Mouse (Mus musculus): ENCODE measurements around the gene Atp5mpl. TPM values are rescaled to one million over a fixed set of nuclear protein-coding genes. Genes with fewer than 3 reads are reported as not detected.

Gene Atp5mpl
- polyA plus RNA-seq, 1 experiment = 364 TPM

GRCm38 (mm10) chr12:111914031-111914430 is 52.7 kb downstream of the Atp5mpl start:
- no peaks in the 10 kb centered on the region for H3K27me3 ChIP-seq (ENCODE audit: control insufficient read depth, insufficient read depth, low read length)

GRCm38 (mm10) chr12:111912802-111913201 is 54.0 kb downstream of the Atp5mpl start:
- Histone ChIP-seq H3K27me3 (ENCODE audit: control insufficient read depth, insufficient read depth, low read length) (no peaks in the 10 kb centered on the region), H3K27ac (ENCODE audit: insufficient read depth, low read length) (no peak overlapping the region), H3K4me3 (replicated peaks; ENCODE audit: insufficient read depth, low read depth, low read length) (no peak overlapping the region), H3K4me1 (ENCODE audit: control insufficient read depth, insufficient read depth, low read length) (peaks cover 2% of the 10 kb centered on the region; the same call in 1 of the 2 replicates)
- WGBS = 81% methylated on average over 7 of the region's 7 CpGs
- DNase-seq = no peak
- no peak for TF ChIP-seq CTCF (IDR thresholded peaks at IDR 0.05; ENCODE audit: borderline replicate concordance, insufficient read depth, low read depth, low read length)

More at GRCm38 (mm10) chr12:111914031-111914430, 52.7 kb downstream of the Atp5mpl start:
- Histone ChIP-seq H3K27ac (ENCODE audit: insufficient read depth, low read length) (no peak overlapping the region), H3K4me1 (ENCODE audit: control insufficient read depth, insufficient read depth, low read length) (peaks cover 4% of the 10 kb centered on the region), H3K4me3 (replicated peaks; ENCODE audit: insufficient read depth, low read depth, low read length) (no peak overlapping the region)
- WGBS = 84% methylated on average over 3 of the region's 3 CpGs
- DNase-seq = no peak
- TF ChIP-seq CTCF (IDR thresholded peaks at IDR 0.05; ENCODE audit: borderline replicate concordance, insufficient read depth, low read depth, low read length) (no peak), POLR2A (IDR thresholded peaks at IDR 0.05; ENCODE audit: borderline replicate concordance, insufficient read depth, low read length) (no peak)

GRCm38 (mm10) chr12:111911796-111912195 is 55.0 kb downstream of the Atp5mpl start:
- H3K4me3 ChIP-seq (replicated peaks; ENCODE audit: insufficient read depth, low read depth, low read length) = no peak overlapping the region
- DNase-seq = no peak
- peaks cover 2% of the 10 kb centered on the region; the same call in 1 of the 2 replicates for H3K4me1 ChIP-seq (ENCODE audit: control insufficient read depth, insufficient read depth, low read length)
- H3K27me3 ChIP-seq (ENCODE audit: control insufficient read depth, insufficient read depth, low read length) = no peaks in the 10 kb centered on the region
- H3K27ac ChIP-seq (ENCODE audit: insufficient read depth, low read length) = no peak overlapping the region
- TF ChIP-seq POLR2A (IDR thresholded peaks at IDR 0.05; ENCODE audit: borderline replicate concordance, insufficient read depth, low read length) (no peak), CTCF (IDR thresholded peaks at IDR 0.05; ENCODE audit: borderline replicate concordance, insufficient read depth, low read depth, low read length) (no peak)
- WGBS = 86% methylated on average over 2 of the region's 2 CpGs

Other genes with a start within 250 kb of the Atp5mpl start
- 874 and 889 TPM in 2 replicates for gene Klc1, start 208.1 kb downstream of the Atp5mpl start, polyA plus RNA-seq (2012; rRNA removed)
- 16.7 and 19.2 TPM in 2 replicates for gene Xrcc3, start 153.1 kb downstream of the Atp5mpl start, polyA plus RNA-seq (2012; rRNA removed)
- gene Zfyve21, start 152.8 kb downstream of the Atp5mpl start, polyA plus RNA-seq (2012; rRNA removed) = 31.6 and 33.4 TPM in 2 replicates
- 37.8 and 38.4 TPM in 2 replicates for gene Ppp1r13b, start 58.9 kb downstream of the Atp5mpl start, polyA plus RNA-seq (2012; rRNA removed)
- 0.17 and 0.21 TPM in 2 replicates for gene Tdrd9, start 4.6 kb upstream of the Atp5mpl start, polyA plus RNA-seq (2012; rRNA removed)
- gene Rd3l, start 14.3 kb upstream of the Atp5mpl start, polyA plus RNA-seq (2012; rRNA removed) = 1.3 and 1.7 TPM in 2 replicates
- gene Aspg, start 139.7 kb upstream of the Atp5mpl start, polyA plus RNA-seq (2012; rRNA removed) = 2.5 and 3.2 TPM in 2 replicates
- gene Kif26a, start 179.2 kb upstream of the Atp5mpl start, polyA plus RNA-seq (2012; rRNA removed) = 2.4 TPM in 2 replicates